ENCODE assay signal across 8 mouse cellular contexts in genomic region chr11:118427986-118428385, GRCm38 (mm10). TPM values are rescaled to one million over a fixed set of nuclear protein-coding genes. Genes with fewer than 3 reads are reported as not detected.
DNase-seq lines count a peak whose midpoint lies in the region; ATAC-seq and TF ChIP-seq lines count a peak whose summit lies in the region.

Gene C1qtnf1, plus strand, starts transcription at chr11:118428203.

- intact Hi-C loops in heart, postnatal 10 days (cut with DNase I), result no loop called here

- peaks cover 85% of the 10 kb centered on the region for H3K4me1 ChIP-seq in embryonic facial prominence, embryonic 13.5 days
- H3K4me1 ChIP-seq in liver, postnatal 0 days (ENCODE audit: insufficient read depth), result peaks cover 6% of the 10 kb centered on the region; the same call in 1 of the 2 replicates

- no peaks in the 10 kb centered on the region for H3K9me3 ChIP-seq in embryonic facial prominence, embryonic 13.5 days
- no peaks in the 10 kb centered on the region for H3K9me3 ChIP-seq in liver, postnatal 0 days (ENCODE audit: low read length)

- no peaks in the 10 kb centered on the region for H3K36me3 ChIP-seq in embryonic facial prominence, embryonic 13.5 days
- H3K36me3 ChIP-seq in liver, postnatal 0 days (replicated peaks; ENCODE audit: insufficient read depth, low read length), result no peaks in the 10 kb centered on the region

- no peak for TF ChIP-seq CTCF in liver, postnatal 0 days (IDR thresholded peaks at IDR 0.05; ENCODE audit: low read depth)

- peak within 1 kb of the TSS; percentile 49 for H3K4me3 ChIP-seq in embryonic facial prominence, embryonic 13.5 days
- peak within 1 kb of the TSS; percentile 12 for H3K4me3 ChIP-seq in liver, postnatal 0 days (ENCODE audit: low read depth, low read length)

- no peak for TF ChIP-seq EP300 in liver, postnatal 0 days (IDR thresholded peaks at IDR 0.05; ENCODE audit: low read depth)

- ATAC-seq in embryonic facial prominence, embryonic 13.5 days (ENCODE audit: insufficient number of reproducible peaks, insufficient read depth, low FRiP score, low TSS enrichment, low read depth), result no peak
- no peak for ATAC-seq in liver, postnatal 0 days

- H3K4me2 ChIP-seq in embryonic facial prominence, embryonic 13.5 days, result peak within 1 kb of the TSS; percentile 75
- peak within 1 kb of the TSS; percentile 42 for H3K4me2 ChIP-seq in liver, postnatal 0 days (ENCODE audit: low read depth, low read length)

- DNase-seq in ovary, postnatal 36 days (ENCODE audit: low spot score), result peak; percentile 27
- DNase-seq in ovary, adult 18-20 months (ENCODE audit: low spot score), result no peak
- DNase-seq in heart, postnatal 10 days, result peak; percentile 67 to 68
- no peak for DNase-seq in liver, postnatal 0 days
- peak; percentile 44 for DNase-seq in thymus, postnatal 4 days
- no peak for DNase-seq in layer of hippocampus, postnatal 10 days (ENCODE audit: low spot score in 2 of 2)
- no peak for DNase-seq in layer of hippocampus, adult 18-20 months (ENCODE audit: low spot score in 2 of 2)

- H3K27me3 ChIP-seq in embryonic facial prominence, embryonic 13.5 days, result no peaks in the 10 kb centered on the region
- peaks cover 7% of the 10 kb centered on the region; the same call in 1 of the 2 replicates for H3K27me3 ChIP-seq in liver, postnatal 0 days (ENCODE audit: insufficient read depth, low read length)

- peak within 1 kb of the TSS; percentile 89 for H3K27ac ChIP-seq in embryonic facial prominence, embryonic 13.5 days
- H3K27ac ChIP-seq in liver, postnatal 0 days (ENCODE audit: low read depth), result peak within 1 kb of the TSS; percentile 55

- 1% methylated on average over 8 of the region's 8 CpGs for WGBS in embryonic facial prominence, embryonic 13.5 days
- 2% methylated on average over 8 of the region's 8 CpGs for WGBS in liver, postnatal 0 days (ENCODE audit: insufficient replicate concordance)

- peak within 1 kb of the TSS; percentile 74 for H3K9ac ChIP-seq in embryonic facial prominence, embryonic 13.5 days
- H3K9ac ChIP-seq in liver, postnatal 0 days (replicated peaks), result 0 out of 2 replicates have a peak within 1 kb of the TSS, but pooled peaks have one; percentile 11

RNA-seq across cellular contexts. Expression of gene C1qtnf1, which starts in this region (rescaled TPM):
- polyA plus RNA-seq in embryonic facial prominence, embryonic 13.5 days (2015; fragmentation: Nextera tagmentation; extraction: Ambion mirVana), result 14.7 and 16.5 TPM in 2 replicates
- 10 to 100 TPM; 38.0 to 38.4 TPM for total RNA-seq in heart, postnatal 10 days (2021)
- 5.8 and 5.9 TPM in 2 replicates for polyA plus RNA-seq in liver, postnatal 0 days (2015; fragmentation: Nextera tagmentation; extraction: Ambion mirVana)
- 1 to 10 TPM; 4.2 to 4.9 TPM for total RNA-seq in layer of hippocampus, postnatal 10 days (2021)
- 1 to 10 TPM; 2.0 to 2.9 TPM for total RNA-seq in layer of hippocampus, adult 18-20 months (2021)

Comparison
In these comparisons a context has a peak if more than half of its experiments do, and no peak if none do; other contexts are left out.
1. RNA of gene C1qtnf1 (total RNA-seq): 38.0 to 38.4 TPM in heart, postnatal 10 days; 4.2 to 4.9 TPM in layer of hippocampus, postnatal 10 days and 2.0 to 2.9 TPM in layer of hippocampus, adult 18-20 months; every median in the first group is over 4 times any median in the second.
2. DNase-seq: peak in ovary, postnatal 36 days (single experiment), heart, postnatal 10 days (2 of 2) and thymus, postnatal 4 days (single experiment); none in ovary, adult 18-20 months (single experiment), liver, postnatal 0 days (single experiment), layer of hippocampus, postnatal 10 days (0 of 2) and layer of hippocampus, adult 18-20 months (0 of 2).